Mouse (Mus musculus): ENCODE data around the gene Pon2. TPM values are rescaled to one million over a fixed set of nuclear protein-coding genes. Genes with fewer than 3 reads are reported as not detected.

Pon2 gene
- polyA plus RNA-seq, 1 experiment = 24.3 TPM

DNA sequence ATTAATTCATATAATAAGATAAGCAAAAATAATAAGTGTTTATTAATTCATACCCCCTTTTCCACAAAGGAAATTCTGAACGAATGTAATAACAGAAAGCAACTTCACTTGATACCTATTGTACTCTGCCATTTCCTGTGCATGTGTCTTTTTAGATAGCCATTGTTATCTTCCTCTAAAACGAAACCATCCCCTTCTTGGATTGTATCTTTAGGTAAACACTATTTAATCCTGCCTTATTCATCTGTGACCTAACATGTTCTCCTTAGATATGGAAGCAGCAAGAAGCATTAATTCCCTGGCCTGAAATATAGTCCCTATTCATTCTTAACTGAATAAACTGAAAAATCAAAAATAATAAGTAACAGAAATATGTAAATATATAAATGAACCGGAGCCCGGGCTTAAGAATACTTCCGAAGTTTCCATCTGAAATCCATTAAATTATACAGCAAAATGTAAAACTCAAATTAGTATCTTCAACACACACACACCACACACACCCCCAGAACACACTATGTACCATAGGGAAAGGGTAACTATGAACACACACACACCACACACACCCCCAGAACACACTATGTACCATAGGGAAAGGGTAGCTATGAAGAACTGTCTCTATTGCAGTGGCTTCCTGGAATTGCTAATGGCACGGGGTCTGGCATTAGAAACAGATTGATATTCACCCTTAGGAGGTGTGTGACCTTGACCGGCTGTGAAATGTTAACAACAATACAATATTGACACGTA lies 34.8 kb downstream of the Pon2 start:
- peaks cover 65% of the 10 kb centered on the region for H3K36me3 ChIP-seq (replicated peaks; ENCODE audit: low read length)
- peaks cover 21% of the 10 kb centered on the region for H3K4me1 ChIP-seq
- no peaks in the 10 kb centered on the region for H3K27me3 ChIP-seq (replicated peaks)
- no peaks in the 10 kb centered on the region for H3K9me3 ChIP-seq
- TF ChIP-seq GATA1 (IDR thresholded peaks at IDR 0.05; ENCODE audit: borderline replicate concordance, low read length) (no peak), FLI1 (IDR thresholded peaks at IDR 0.05; ENCODE audit: low read length) (no peak)
- H3K4me3 ChIP-seq (replicated peaks) = no peak overlapping the region

DNA sequence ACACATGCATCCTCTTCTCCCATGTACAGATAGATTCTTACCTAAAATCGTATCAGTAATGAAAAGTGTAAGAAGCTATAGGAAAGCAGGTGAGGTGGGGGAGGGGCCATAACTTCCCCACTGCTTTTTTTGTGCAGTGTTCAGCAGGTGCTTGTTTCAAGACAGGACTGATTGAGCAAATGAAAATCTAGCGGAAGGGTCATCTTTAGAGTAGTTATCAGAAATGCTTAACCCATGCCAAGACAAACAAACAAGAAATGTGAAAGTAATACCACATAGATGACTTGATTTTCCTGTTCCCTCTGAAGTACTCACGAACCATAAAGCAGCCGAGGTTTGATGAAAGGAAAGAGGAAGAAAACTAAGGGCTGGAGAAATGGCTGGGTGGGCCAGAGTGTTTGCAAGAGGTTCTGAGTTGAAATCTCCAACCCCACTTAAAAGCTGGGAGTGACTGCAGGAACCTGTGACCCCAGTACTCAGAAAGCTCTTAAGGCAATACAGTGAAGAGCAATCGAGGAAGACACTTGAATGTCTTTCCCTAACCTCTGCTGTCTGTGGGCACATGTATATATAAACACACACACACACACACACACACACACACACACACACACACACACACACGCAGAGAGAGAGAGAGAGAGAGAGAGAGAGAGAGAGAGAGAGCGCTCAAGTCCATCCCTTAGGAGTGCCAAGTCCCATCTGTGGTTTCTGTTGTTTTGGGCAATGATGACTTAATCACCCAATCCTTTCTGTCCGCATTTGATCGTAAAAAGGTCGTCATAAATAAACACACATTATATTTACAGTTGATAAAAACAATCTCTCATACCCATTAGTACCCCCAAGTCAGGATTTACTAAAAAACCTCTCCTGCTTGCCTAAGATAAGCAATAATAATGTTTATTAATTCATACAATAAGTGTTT lies 35.7 kb downstream of the Pon2 start:
- peaks cover 21% of the 10 kb centered on the region for H3K4me1 ChIP-seq
- no peaks in the 10 kb centered on the region for H3K27me3 ChIP-seq (replicated peaks)
- H3K36me3 ChIP-seq (replicated peaks; ENCODE audit: low read length) = peaks cover 57% of the 10 kb centered on the region
- no peak overlapping the region for H3K4me3 ChIP-seq (replicated peaks)
- TF ChIP-seq FLI1 (IDR thresholded peaks at IDR 0.05; ENCODE audit: low read length) (no peak), GATA1 (IDR thresholded peaks at IDR 0.05; ENCODE audit: borderline replicate concordance, low read length) (no peak)
- no peaks in the 10 kb centered on the region for H3K9me3 ChIP-seq

DNA sequence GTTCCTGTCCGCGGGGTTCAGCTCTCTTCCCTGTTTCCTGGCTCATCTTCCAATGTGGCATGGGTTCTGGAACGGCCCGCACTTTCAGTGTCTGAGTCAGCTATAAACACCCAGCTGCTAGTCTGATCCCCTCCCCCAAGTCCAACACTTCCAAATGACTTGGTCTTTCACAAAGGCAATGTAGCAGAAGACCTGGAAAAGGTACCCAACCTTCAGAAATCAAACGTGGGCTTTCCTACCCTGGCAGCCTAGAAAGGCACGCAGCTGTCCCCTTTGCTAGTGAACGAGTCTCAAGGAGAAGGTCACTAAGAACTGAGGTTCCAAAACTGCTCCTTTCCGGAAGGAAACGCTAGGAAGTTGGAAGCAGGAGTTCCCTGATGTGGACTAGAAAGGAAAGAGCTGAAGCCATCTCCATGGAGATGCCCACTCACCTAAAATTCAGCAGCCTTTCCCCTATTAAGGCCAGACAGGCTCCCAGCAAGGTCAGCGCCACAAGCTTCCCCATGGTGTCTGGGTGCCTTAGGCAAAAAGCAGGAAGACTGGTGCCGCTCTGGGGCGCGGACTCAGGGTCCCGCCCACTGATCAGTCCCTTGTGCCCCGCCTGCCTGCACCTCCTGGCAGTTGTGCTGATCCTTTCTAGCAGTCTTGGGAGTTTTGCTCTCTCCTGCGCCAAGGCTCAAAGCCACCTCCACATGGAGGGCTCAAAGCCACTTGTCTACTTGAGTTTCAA lies 42.4 kb downstream of the Pon2 start, which contains the start of gene Pon3:
TSS of gene Pon3 (minus strand) at position 565 of the 730 bp plus-strand sequence.
- no peak for TF ChIP-seq FLI1 (IDR thresholded peaks at IDR 0.05; ENCODE audit: low read length)
- Histone ChIP-seq H3K4me3 (replicated peaks) (peak within 1 kb of the TSS; percentile 90), H3K27me3 (replicated peaks) (no peaks in the 10 kb centered on the region), H3K4me1 (peaks cover 32% of the 10 kb centered on the region), H3K9me3 (no peaks in the 10 kb centered on the region), H3K36me3 (replicated peaks; ENCODE audit: low read length) (peaks cover 35% of the 10 kb centered on the region)

DNA sequence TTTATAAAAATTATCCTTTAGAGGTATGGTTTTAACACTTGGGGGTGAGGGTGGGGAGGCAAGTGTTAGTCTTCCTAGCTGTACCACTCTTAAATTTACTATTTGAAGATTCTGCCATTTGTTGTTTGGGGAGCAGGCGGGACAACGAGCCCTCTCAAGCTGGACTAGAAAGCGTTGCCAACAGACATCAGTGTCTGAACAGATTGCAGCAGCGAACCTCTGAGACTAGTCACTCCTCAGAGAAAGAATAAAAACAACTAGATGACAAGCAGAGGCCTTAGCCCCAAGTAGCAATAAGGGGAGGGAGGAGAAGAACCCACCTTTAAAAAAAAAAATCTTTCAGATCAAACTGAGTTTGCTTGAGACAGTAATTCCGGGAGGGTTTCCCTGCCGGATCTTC lies 43.0 kb downstream of the Pon2 start:
- H3K27me3 ChIP-seq (replicated peaks) = no peaks in the 10 kb centered on the region
- no peaks in the 10 kb centered on the region for H3K9me3 ChIP-seq
- TF ChIP-seq FLI1 (IDR thresholded peaks at IDR 0.05; ENCODE audit: low read length) (no peak), GATA1 (IDR thresholded peaks at IDR 0.05; ENCODE audit: borderline replicate concordance, low read length) (no peak)
- H3K36me3 ChIP-seq (replicated peaks; ENCODE audit: low read length) = peaks cover 39% of the 10 kb centered on the region
- peaks cover 32% of the 10 kb centered on the region for H3K4me1 ChIP-seq
- H3K4me3 ChIP-seq (replicated peaks) = peak overlapping the region; percentile 90

DNA sequence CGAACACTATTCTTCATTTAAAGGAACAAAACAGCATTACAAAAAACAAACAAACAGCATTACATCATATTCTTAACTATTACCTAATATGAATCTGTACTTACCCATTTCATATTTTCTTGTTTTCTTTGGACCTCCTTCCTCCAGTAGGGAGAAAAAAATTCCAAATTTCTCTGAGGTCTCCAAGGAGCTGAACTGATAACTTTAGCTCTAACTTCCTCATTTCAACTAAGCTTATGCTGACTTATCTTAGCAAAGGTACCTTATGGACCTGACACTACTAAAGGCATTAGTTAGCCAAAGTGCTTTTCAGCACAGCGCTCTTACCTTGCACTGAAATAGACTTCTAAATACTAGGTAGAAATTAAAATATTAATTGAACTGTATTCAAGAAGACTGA lies 43.4 kb downstream of the Pon2 start:
- Histone ChIP-seq H3K36me3 (replicated peaks; ENCODE audit: low read length) (peaks cover 39% of the 10 kb centered on the region), H3K4me1 (peaks cover 32% of the 10 kb centered on the region), H3K9me3 (no peaks in the 10 kb centered on the region), H3K27me3 (replicated peaks) (no peaks in the 10 kb centered on the region), H3K4me3 (replicated peaks) (peak overlapping the region; percentile 90)
- no peak for TF ChIP-seq FLI1 (IDR thresholded peaks at IDR 0.05; ENCODE audit: low read length)
- no peak for TF ChIP-seq GATA1 (IDR thresholded peaks at IDR 0.05; ENCODE audit: borderline replicate concordance, low read length)

DNA sequence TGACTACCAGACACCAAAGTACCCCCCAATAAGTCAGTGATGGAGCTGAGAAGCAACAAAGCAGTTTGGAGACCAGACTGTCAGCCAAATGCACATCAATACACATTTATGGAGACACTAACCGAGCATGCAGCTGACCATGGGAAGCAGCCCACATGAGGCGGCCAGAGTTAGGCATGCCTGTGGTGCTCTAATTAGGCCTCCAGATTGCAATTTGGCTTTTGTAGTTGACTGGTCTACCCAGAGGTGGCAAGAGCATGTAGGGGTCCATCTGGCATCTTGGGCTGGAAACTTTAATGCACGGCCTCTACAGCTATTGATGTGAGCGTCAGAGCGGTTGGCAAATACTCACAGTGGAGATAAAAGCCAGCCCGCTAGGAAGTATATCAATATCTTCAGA lies 52.3 kb downstream of the Pon2 start:
- TF ChIP-seq GATA1 (IDR thresholded peaks at IDR 0.05; ENCODE audit: borderline replicate concordance, low read length) (no peak), FLI1 (IDR thresholded peaks at IDR 0.05; ENCODE audit: low read length) (no peak)
- H3K4me3 ChIP-seq (replicated peaks) = no peak overlapping the region
- H3K9me3 ChIP-seq = no peaks in the 10 kb centered on the region
- H3K36me3 ChIP-seq (replicated peaks; ENCODE audit: low read length) = peaks cover 83% of the 10 kb centered on the region
- peaks cover 7% of the 10 kb centered on the region for H3K4me1 ChIP-seq
- no peaks in the 10 kb centered on the region for H3K27me3 ChIP-seq (replicated peaks)

DNA sequence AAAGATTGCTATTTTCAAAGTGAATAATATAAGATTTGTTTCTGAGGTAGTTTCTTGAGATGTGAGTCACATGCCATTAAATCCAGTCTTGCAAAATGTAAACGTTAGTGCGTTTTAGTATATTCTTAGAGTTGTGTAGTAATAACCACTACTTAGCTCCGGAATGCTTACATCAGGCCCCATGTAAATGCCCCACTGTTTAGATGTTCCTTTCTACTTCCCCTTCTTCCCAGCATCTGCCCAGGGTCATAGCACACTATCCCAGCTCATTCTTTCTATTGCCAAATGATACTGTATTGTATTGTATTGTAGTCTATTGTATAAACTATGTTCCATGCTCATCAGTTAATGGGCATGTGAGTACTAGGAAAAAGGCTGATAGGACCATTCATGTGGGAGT lies 59.5 kb downstream of the Pon2 start:
- TF ChIP-seq GATA1 (IDR thresholded peaks at IDR 0.05; ENCODE audit: borderline replicate concordance, low read length) (no peak), FLI1 (IDR thresholded peaks at IDR 0.05; ENCODE audit: low read length) (no peak)
- Histone ChIP-seq H3K36me3 (replicated peaks; ENCODE audit: low read length) (peaks cover 82% of the 10 kb centered on the region), H3K27me3 (replicated peaks) (no peaks in the 10 kb centered on the region), H3K4me3 (replicated peaks) (no peak overlapping the region), H3K4me1 (no peaks in the 10 kb centered on the region), H3K9me3 (no peaks in the 10 kb centered on the region)

DNA sequence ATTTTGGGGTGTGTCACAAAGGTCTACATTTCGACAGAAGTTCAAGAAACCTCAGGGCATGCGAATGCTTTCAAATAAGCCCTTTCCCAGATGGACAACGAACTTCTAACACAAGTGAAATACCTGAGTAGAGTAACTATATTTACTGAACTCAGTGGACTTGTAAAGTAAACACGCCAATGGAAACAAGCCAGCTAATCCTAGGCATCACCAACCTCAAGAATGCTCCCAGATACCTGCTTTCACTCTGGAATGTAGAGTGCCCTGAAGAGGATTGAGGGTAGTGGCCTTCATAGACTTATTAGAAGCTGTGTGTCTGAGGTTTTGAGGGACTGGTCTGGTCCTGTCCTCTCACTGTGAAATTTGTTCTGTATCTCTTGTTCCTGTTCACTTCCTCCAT lies 60.7 kb downstream of the Pon2 start:
- TF ChIP-seq GATA1 (IDR thresholded peaks at IDR 0.05; ENCODE audit: borderline replicate concordance, low read length) (no peak), FLI1 (IDR thresholded peaks at IDR 0.05; ENCODE audit: low read length) (no peak)
- H3K27me3 ChIP-seq (replicated peaks) = no peaks in the 10 kb centered on the region
- no peaks in the 10 kb centered on the region for H3K9me3 ChIP-seq
- H3K4me3 ChIP-seq (replicated peaks) = no peak overlapping the region
- no peaks in the 10 kb centered on the region for H3K4me1 ChIP-seq
- peaks cover 82% of the 10 kb centered on the region for H3K36me3 ChIP-seq (replicated peaks; ENCODE audit: low read length)

DNA sequence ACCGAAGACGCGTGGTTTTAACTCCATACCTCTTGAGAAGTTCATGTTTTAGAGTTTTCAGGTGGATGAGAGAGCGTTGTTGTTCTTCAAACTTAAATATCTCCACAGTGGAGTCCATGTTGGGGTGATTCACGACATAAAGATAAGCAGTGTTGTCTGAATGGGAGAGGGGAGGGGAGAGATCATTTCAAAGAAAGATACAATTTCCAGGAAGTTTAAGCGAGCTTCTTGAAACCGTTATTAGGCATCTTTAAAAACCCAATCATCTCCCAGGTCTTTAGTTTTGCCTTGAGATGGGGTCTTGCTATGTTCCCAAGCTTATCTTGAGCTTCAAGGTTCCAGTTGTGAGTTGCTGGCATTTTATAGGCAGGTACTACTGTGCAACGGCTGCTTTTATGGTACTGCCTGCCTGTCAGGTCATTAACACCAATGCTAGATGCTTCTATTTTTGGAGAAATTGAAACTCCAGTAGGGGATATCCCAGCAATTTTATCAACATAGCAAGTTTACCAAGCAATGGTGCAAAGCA lies 61.3 kb downstream of the Pon2 start:
- TF ChIP-seq FLI1 (IDR thresholded peaks at IDR 0.05; ENCODE audit: low read length) (no peak), GATA1 (IDR thresholded peaks at IDR 0.05; ENCODE audit: borderline replicate concordance, low read length) (no peak)
- Histone ChIP-seq H3K27me3 (replicated peaks) (no peaks in the 10 kb centered on the region), H3K4me3 (replicated peaks) (no peak overlapping the region), H3K36me3 (replicated peaks; ENCODE audit: low read length) (peaks cover 83% of the 10 kb centered on the region), H3K9me3 (no peaks in the 10 kb centered on the region), H3K4me1 (no peaks in the 10 kb centered on the region)

Data from megakaryocyte, embryonic 14.5 days (primary cell).